Mouse (Mus musculus): ENCODE measurements around the gene Myb.
A peak's percentile ranks its signal among the peaks of the same experiment; 100 is the strongest.

The Myb gene

GRCm38 (mm10) chr10:21083391-21083918 is 77.3 kb downstream of the Myb start:
- no peak for DNase-seq (ENCODE audit: low read depth, low spot score)

- peak; percentile 44 for DNase-seq (ENCODE audit: low read depth, low spot score)
Observed at GRCm38 (mm10) chr10:21082447-21082846, 78.3 kb downstream of the Myb start.

- no peak for DNase-seq (ENCODE audit: low read depth, low spot score)
Observed at GRCm38 (mm10) chr10:21077151-21077719, 83.5 kb downstream of the Myb start.

GRCm38 (mm10) chr10:21076731-21077130 is 84.1 kb downstream of the Myb start:
- no peak for DNase-seq (ENCODE audit: low read depth, low spot score)

DNA sequence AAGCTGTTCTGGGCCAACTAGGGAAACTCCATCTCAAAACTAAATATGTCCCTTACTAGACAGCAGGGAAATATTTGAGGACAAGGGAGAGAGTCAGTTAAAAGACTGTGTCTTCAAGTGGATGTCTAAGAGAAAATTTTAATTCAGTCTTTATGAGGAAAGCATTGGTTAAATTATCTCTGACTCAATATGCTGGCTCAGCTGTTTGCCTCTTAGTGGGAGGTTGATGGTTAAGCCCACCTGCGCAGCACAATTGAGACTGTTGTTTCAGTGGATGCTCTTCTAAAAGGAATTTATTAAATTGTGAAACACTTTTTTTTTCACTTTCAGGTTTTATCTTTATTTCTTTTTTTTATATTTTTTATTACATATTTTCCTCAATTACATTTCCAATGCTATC is 84.6 kb downstream of the Myb start:
- DNase-seq (ENCODE audit: low read depth, low spot score) = no peak

Measured in mesoderm, embryonic 11.5 days (tissue).